Mouse (Mus musculus): ENCODE data around the gene Etfbkmt. TPM values are rescaled to one million over a fixed set of nuclear protein-coding genes. Genes with fewer than 3 reads are reported as not detected.

Etfbkmt gene
- 9.9 and 13.6 TPM in 2 replicates for polyA plus RNA-seq (2012; rRNA removed)

DNA sequence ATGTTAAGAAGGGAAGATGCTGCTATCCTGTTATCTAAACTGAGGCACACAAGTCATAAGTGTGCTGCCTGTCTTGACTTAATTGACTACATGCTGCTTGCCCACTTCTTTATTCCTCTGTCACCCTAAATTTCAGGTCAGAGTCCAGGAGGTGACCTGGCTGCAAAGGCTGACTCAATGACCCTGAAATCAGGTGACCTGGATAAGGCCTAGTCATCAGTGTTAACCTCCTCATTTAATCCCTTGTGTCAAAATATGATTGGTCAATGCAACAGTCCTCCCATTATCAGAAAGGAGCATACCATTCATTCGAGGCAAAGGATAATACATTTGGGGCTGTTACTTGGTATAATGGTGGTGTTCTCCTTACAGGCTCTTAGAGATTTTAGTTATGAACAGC, at the start of gene Etfbkmt:
TSS of gene Etfbkmt (plus strand) at position 379 of the 400 bp plus-strand sequence.

GRCm38 (mm10) chr6:149101076-149101942, 38.3 kb upstream of the Etfbkmt start, which contains the start of gene Dennd5b:
Gene Dennd5b (minus strand): TSS chr6:149101680.

DNA sequence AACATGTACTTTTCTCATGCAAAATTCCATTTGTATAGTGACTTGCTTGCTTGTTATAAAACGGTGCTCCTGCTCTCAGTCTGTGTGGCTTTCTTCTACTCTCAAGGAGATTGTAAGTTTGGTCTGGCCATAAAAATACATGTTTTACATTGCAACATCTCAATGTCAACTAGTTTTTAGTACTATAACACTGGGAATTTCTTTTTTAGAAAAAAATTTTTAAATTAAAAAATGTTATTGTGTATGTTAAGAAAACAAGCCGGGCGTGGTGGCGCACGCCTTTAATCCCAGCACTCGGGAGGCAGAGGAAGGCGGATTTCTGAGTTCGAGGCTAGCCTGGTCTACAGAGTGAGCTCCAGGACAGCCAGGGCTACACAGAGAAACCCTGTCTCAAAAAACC, 9.8 kb upstream of the Etfbkmt start, which contains the start of gene Gm10203:
TSS of gene Gm10203 (plus strand) at position 301 of the 400 bp plus-strand sequence.

DNA sequence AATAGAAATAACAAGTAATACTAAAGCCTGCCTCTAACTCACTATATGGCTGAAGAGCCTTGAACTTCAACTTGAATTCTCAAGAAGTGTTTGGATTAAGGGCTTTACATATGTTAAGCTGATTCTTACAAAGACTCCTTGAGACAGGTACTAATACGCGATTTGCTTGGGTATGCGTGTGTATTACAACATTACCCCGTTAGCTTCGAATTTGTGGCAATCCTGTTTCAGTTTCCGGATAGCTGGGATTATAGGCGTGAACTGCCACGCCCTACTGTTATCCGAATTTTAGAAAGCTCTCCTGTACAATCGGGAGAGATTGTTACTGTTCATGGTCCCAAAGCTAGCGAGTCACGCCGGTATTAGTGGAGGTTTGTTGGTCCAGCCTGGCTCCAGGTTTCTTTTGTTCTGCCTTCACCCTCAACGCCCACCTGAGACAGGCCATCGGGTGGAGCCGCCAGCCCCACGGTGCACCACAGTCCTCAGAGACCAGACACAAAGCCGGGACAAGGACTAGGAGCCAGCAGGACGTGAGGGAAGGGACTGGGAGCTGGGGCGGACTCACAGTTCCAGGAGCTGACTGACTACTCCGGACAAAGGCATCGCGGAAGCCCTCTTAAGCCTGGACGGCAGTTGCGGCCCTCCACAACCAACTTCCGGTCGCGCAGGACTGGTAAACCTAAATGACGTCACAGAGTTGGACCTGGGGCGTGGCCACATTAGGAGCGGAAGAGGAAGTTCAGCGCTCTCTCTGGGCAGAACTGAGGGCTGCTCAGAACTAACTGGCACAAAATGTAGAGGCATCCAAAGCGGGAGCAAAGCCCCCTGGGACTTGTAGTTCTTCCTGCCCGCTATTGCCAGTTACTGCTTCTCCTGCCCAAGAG, 48.6 kb downstream of the Etfbkmt start, which contains the start of gene Amn1:
TSS of gene Amn1 (minus strand) at position 672 of the 884 bp plus-strand sequence.

Other genes with a start within 250 kb of the Etfbkmt start
- 10.7 and 13.6 TPM in 2 replicates for gene Caprin2, start 243.6 kb upstream of the Etfbkmt start, polyA plus RNA-seq (2012; rRNA removed)
- 3.2 and 4.4 TPM in 2 replicates for gene Sinhcaf, start 193.4 kb upstream of the Etfbkmt start, polyA plus RNA-seq (2012; rRNA removed)
- 8.9 and 16.4 TPM in 2 replicates for gene Dennd5b, start 38.2 kb upstream of the Etfbkmt start, polyA plus RNA-seq (2012; rRNA removed)
- not detected in 2 replicates for gene Gm10203, start 9.7 kb upstream of the Etfbkmt start, polyA plus RNA-seq (2012; rRNA removed)
- gene Amn1, start 48.9 kb downstream of the Etfbkmt start, polyA plus RNA-seq (2012; rRNA removed): 7.2 and 8.8 TPM in 2 replicates
- gene Resf1, start 169.6 kb downstream of the Etfbkmt start, polyA plus RNA-seq (2012; rRNA removed): 17.1 and 40.7 TPM in 2 replicates